Mouse (Mus musculus) induced T-regulatory cell, adult 2 months (primary cell): ENCODE results near the gene Lpin2.
A peak's percentile ranks its signal among the peaks of the same experiment; 100 is the strongest.

ENCODE experiments used
- DNase-seq: peaks from one replicate; pipeline ENCODE4 v3.0.0-alpha.2; 2012; ENCODE audit warnings: low read depth

The Lpin2 gene

DNA sequence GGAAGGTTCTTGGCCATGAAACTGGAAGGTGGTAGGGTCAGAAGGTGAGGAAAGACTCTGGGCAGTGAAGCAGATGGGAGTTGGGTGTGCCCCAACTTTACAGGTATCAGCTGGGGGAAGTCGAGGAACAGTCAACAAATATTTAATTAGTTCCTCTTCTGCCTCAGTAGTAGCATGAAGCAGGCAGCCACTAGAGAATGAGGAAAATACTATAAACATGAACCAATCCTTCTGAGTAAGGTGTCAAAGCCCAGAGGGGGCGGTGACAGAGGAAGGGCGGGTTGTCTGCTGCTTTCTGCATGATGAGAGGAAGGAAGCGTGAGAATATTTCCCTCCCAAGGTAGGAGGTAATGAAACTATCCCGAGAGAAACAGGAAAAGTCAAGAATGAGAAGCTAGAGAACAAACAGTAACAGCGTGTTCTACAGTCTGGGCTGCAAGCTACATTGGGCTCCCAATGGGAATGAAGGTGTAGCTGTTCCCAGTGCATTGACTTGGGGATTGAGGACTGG, at the start of gene Lpin2:
Gene Lpin2 (plus strand): TSS at position 350 of the 511 bp plus-strand sequence.
- peak; percentile 71 for DNase-seq

DNA sequence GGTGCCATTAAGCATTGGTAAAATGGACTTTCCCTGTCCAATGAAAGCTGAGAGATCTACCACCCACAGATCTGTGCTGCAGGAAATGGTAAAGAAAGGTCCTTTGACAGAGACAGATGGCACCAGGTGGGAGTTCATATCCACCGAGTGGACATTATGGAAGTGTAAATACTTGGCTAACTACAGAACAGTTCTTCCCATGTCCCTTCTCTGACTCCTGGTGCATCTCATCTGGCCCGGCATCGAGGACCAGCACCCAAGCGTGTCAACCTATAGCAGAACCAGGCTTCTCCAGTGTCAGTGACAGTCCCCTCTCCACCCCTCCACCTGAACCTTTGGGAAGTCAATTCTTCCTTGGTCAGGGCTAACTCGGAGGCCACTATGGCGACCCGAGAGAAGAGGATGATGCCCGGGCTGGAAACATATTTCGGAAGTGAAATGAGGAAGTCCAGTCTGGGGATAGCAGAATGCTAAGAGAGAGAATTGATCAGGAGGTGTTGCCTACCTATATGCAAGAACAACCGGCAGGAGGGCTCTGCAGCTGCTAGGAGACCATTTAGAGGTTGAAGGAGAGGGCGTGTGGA, 49.4 kb upstream of the Lpin2 start:
- DNase-seq = no peak

DNA sequence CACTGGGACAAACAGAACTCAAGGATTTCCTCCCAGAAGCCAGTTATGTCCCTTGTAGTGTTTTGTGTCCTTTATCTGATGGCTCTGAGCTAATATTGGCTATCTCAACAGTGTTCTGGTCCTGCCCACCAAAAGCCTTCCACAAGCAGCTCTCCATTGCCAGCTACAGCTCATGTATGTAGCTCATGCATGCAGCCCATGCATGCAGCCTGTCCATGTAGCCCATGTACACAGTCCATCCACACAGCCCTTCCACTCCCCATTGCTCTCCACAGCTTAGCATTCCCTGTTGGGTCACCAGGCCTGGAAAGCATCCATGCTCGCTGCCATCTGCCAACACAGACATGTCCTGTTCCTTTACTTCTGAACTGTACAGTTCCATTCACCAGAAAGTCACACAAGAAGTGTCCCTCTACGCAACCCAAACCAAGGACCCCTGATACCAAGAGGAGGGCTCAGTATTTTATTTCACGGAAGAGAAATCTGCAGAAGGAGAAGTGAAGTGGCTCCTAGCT, 47.9 kb upstream of the Lpin2 start:
- DNase-seq = no peak

GRCm38 (mm10) chr17:71135108-71135507, 47.3 kb upstream of the Lpin2 start:
- no peak for DNase-seq

DNA sequence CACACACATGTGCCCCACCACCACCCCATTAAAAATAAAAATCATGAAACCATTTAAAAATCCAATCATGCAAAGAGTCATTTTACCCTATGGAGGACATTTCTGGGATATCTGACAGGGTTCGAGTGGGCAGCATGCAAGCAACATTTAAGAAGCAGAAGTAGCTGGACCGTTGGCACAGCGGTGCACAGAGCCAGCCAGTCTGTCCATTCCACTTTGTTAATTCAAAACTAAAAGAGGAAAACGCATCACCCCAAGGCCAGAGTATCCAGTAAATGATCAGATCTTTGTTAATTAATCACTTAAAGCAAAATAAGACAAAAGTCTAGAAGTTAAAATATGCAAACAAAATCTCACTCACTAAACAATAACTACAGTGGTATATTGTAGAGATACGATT, 46.5 kb upstream of the Lpin2 start:
- no peak for DNase-seq

- DNase-seq = no peak
These were observed 45.7 kb upstream of the Lpin2 start for GRCm38 (mm10) chr17:71136384-71137333.

GRCm38 (mm10) chr17:71137334-71137721, 45.0 kb upstream of the Lpin2 start:
- no peak for DNase-seq

- no peak for DNase-seq
These were observed 40.3 kb upstream of the Lpin2 start for GRCm38 (mm10) chr17:71142068-71142467.

DNA sequence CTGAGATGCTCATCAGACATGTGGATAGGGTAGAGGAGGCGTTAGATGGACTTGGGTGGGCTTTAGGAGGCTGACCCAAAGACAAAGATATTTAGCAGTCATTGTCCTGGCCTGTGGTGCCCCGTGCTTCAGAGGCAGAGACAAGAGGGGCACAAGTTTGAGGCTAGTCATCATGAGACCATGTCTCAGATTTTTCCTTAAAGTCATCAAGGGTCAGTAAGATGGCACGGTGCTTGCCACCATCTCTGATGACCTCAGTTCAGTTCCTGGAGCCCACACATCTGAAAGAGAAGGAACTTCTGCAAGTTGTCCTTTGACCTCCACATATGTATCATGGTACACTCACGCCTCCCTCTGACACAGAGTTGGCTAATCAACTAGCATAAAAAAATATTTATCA, 39.2 kb upstream of the Lpin2 start:
- no peak for DNase-seq

DNA sequence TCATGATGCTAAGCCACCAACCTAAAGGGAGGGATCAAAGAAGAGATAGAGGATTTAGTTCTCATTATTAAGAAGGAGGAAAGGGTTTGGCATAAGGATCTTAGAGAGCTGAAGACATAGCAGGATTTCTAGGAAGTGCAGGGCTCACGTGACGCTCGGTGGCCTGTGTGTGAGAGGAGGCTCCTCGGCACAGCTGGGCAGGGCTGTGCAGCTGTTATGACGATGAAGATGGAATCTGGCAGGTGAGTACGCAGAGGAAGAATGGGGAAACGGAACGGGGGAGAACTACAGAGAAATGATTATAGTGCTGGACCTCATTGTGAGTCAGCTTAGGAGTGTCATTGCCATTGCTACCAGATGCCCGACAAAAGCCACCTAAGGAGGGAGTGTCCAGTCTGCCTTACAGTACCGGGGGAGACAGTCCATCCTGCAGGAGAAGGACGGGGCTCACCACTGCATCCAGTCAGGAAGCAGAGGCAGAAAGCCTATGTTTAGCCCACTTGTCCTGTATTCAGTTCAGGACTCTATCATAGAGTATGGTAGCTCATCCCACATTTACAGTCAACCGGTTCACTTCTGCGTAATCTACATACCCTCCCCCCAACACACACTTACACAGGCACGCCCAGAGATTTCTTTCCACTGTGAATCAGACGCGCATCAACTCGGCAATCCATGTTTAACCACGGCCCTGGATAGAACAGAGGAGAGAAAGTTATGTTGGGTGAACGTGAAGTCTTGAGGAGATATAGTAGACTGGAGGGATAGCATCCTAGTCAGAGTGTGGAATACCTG, 37.8 kb upstream of the Lpin2 start:
- no peak for DNase-seq

- DNase-seq = no peak
These were observed 37.0 kb upstream of the Lpin2 start for GRCm38 (mm10) chr17:71145248-71145961.

- DNase-seq = no peak
These were observed 29.0 kb upstream of the Lpin2 start for GRCm38 (mm10) chr17:71153356-71153755.

GRCm38 (mm10) chr17:71155271-71155670, 27.1 kb upstream of the Lpin2 start:
- no peak for DNase-seq

DNA sequence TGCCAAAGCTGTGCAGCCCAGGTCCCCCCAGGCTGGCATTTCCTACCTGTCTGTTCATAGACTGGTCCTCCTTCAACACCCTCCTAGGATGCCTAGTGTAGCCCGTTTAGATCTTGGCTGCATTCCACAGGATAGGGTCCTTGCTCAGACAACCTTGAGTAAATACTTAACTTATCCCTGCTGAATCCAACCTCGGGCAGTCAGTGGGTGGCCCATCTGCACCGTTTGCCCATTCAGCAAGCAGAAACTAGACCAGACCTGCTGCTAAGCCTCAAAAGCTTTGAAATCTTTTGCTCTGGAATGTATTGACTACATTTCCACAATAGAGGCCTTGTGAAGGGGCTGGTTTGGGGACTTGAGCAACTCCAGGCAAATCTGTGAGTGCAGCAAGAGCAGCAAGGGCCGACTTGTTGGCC, 23.2 kb upstream of the Lpin2 start:
- DNase-seq = no peak

DNA sequence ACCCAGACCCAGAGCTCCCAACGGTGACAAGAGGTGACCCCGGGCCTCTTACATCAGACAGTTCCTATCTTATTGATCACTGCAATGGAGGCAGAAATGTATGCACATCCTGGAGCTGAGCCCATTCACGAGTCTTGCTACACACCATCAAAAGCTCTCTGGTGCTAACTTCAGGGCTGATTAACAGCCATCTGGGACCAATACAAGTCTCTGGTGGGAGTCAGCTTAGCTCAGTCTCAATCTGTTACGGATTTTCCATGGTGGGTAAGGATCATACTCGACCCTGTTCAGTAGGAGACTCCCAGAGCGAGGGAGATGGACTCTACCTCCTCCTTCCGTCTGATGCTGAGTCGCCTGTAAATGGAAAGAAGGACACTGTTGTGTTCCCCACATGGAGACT, 22.6 kb upstream of the Lpin2 start:
- no peak for DNase-seq

GRCm38 (mm10) chr17:71160244-71160995, 21.9 kb upstream of the Lpin2 start:
- no peak for DNase-seq

- peak; percentile 40 for DNase-seq
These were observed 17.4 kb upstream of the Lpin2 start for GRCm38 (mm10) chr17:71164991-71165390.

- DNase-seq = no peak
These were observed 14.1 kb upstream of the Lpin2 start for GRCm38 (mm10) chr17:71168205-71168815.

DNA sequence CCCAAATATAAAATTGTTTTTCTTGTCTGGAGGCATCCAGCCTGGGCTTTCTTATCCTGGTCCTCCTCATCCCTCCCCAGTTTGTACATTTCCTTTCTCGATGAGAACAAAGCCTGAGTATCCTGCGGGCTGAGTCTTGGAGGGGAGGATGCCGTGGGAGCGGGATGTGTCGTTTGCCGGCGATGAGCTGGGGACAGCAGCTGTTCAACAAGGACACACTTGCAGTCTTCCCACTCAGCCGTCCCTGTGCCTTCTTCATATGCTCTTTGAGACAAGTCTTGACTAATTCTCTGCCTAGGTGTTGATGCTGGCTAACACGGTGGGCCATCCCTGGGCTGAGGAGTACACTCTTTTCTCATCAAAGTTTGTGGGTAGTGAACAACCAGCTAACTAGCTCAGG, 13.5 kb upstream of the Lpin2 start:
- DNase-seq = no peak

DNA sequence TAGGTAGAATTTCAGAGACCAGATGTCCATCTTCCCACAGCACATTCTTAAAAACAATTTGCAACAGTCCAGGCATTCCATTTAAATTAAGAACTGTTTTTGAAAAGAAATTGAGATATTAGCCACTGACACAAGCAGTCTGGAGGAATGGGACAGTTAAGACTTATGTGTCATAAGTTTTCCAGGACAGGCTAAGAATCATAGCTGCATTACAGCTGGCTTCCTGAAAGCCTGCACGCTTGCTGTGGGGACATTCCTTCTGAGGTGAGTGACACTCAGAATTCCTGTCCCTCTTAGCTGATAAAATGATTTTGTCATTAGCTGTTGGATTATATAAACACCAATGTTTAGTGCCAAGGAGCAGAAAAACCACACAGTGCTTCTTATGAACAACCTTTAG, 12.7 kb upstream of the Lpin2 start:
- no peak for DNase-seq
